Comparison of ENCODE assay signal across 8 mouse cellular contexts in genomic region chr2:169360272-169360671, GRCm38 (mm10).
DNase-seq lines count a peak whose midpoint lies in the region; ATAC-seq and TF ChIP-seq lines count a peak whose summit lies in the region.

No protein-coding gene starts in this region.

- ATAC-seq in embryonic facial prominence, embryonic 12.5 days (ENCODE audit: insufficient number of reproducible peaks, insufficient read depth, low FRiP score, low TSS enrichment), result 0 out of 2 replicates have a peak, but pooled peaks have one; percentile 64
- ATAC-seq in hindbrain, embryonic 12.5 days (ENCODE audit: low FRiP score), result no peak
- peak; percentile 64; the same call in 1 of the 2 replicates for ATAC-seq in limb, embryonic 13.5 days (ENCODE audit: low FRiP score, low read depth)
- ATAC-seq in midbrain, embryonic 15.5 days (replicated peaks), result no peak
- ATAC-seq in inflammation-experienced regulatory T-cells, adult 6 months, result no peak

- H3K4me1 ChIP-seq in kidney, adult 2 months (ENCODE audit: control insufficient read depth, insufficient read depth, low read length), result no peaks in the 10 kb centered on the region
- H3K4me1 ChIP-seq in embryonic facial prominence, embryonic 12.5 days, result no peaks in the 10 kb centered on the region; the same call in 1 of the 2 replicates
- H3K4me1 ChIP-seq in hindbrain, embryonic 12.5 days, result peaks cover 13% of the 10 kb centered on the region; the same call in 1 of the 2 replicates
- peaks cover 12% of the 10 kb centered on the region for H3K4me1 ChIP-seq in limb, embryonic 13.5 days
- H3K4me1 ChIP-seq in midbrain, embryonic 15.5 days, result no peaks in the 10 kb centered on the region; the same call in 1 of the 2 replicates
- peaks cover 3% of the 10 kb centered on the region; the same call in 1 of the 2 replicates for H3K4me1 ChIP-seq in testis, adult 2 months (ENCODE audit: control insufficient read depth, insufficient read depth, low read length)

- no peak overlapping the region for H3K4me3 ChIP-seq in kidney, adult 2 months (ENCODE audit: insufficient read depth, low read depth, low read length)
- no peak overlapping the region for H3K4me3 ChIP-seq in embryonic facial prominence, embryonic 12.5 days
- H3K4me3 ChIP-seq in hindbrain, embryonic 12.5 days, result no peak overlapping the region
- peak overlapping the region; percentile 22; the same call in 1 of the 2 replicates for H3K4me3 ChIP-seq in limb, embryonic 13.5 days
- no peak overlapping the region for H3K4me3 ChIP-seq in midbrain, embryonic 15.5 days
- H3K4me3 ChIP-seq in testis, adult 2 months (ENCODE audit: control insufficient read depth, low read depth, low read length), result peak overlapping the region; percentile 43

- no peaks in the 10 kb centered on the region for H3K36me3 ChIP-seq in kidney, adult 2 months (ENCODE audit: control insufficient read depth, insufficient read depth, low read length)
- no peaks in the 10 kb centered on the region for H3K36me3 ChIP-seq in embryonic facial prominence, embryonic 12.5 days
- no peaks in the 10 kb centered on the region for H3K36me3 ChIP-seq in hindbrain, embryonic 12.5 days
- no peaks in the 10 kb centered on the region for H3K36me3 ChIP-seq in limb, embryonic 13.5 days
- H3K36me3 ChIP-seq in midbrain, embryonic 15.5 days (replicated peaks), result no peaks in the 10 kb centered on the region
- H3K36me3 ChIP-seq in testis, adult 2 months (ENCODE audit: control insufficient read depth, insufficient read depth, low read length), result no peaks in the 10 kb centered on the region

- 18% methylated on average over 15 of the region's 15 CpGs for WGBS in kidney, adult 2 months
- WGBS in embryonic facial prominence, embryonic 12.5 days, result 18% methylated on average over 15 of the region's 15 CpGs
- 19% methylated on average over 15 of the region's 15 CpGs for WGBS in hindbrain, embryonic 12.5 days
- WGBS in limb, embryonic 13.5 days, result 13% methylated on average over 15 of the region's 15 CpGs
- WGBS in midbrain, embryonic 15.5 days, result 24% methylated on average over 15 of the region's 15 CpGs

- peak; percentile 26; the same call in 1 of the 2 replicates for TF ChIP-seq CTCF in kidney, adult 2 months (conservative IDR thresholded peaks at IDR 0.05; ENCODE audit: insufficient read depth, insufficient read length, low read depth, low read length)
- TF ChIP-seq CTCF in testis, adult 2 months (IDR thresholded peaks at IDR 0.05; ENCODE audit: control insufficient read depth, insufficient read depth, insufficient replicate concordance, low read depth, low read length), result peak; percentile 44; the same call in 1 of the 2 replicates

- no peak overlapping the region for H3K9ac ChIP-seq in embryonic facial prominence, embryonic 12.5 days
- no peak overlapping the region for H3K9ac ChIP-seq in hindbrain, embryonic 12.5 days
- no peak overlapping the region; the same call in 1 of the 2 replicates for H3K9ac ChIP-seq in limb, embryonic 13.5 days
- H3K9ac ChIP-seq in midbrain, embryonic 15.5 days, result no peak overlapping the region

- H3K27me3 ChIP-seq in kidney, adult 2 months (replicated peaks; ENCODE audit: control insufficient read depth, insufficient read depth, low read length), result no peaks in the 10 kb centered on the region
- H3K27me3 ChIP-seq in embryonic facial prominence, embryonic 12.5 days, result no peaks in the 10 kb centered on the region
- no peaks in the 10 kb centered on the region for H3K27me3 ChIP-seq in hindbrain, embryonic 12.5 days
- 0 out of 2 replicates have a peak, but pooled peaks cover 3% of the 10 kb centered on the region for H3K27me3 ChIP-seq in limb, embryonic 13.5 days
- no peaks in the 10 kb centered on the region for H3K27me3 ChIP-seq in midbrain, embryonic 15.5 days (replicated peaks)
- H3K27me3 ChIP-seq in testis, adult 2 months (ENCODE audit: control insufficient read depth, insufficient read depth, low read length), result no peaks in the 10 kb centered on the region

- no peaks in the 10 kb centered on the region for H3K9me3 ChIP-seq in embryonic facial prominence, embryonic 12.5 days
- no peaks in the 10 kb centered on the region for H3K9me3 ChIP-seq in hindbrain, embryonic 12.5 days (replicated peaks)
- H3K9me3 ChIP-seq in limb, embryonic 13.5 days, result peaks cover 7% of the 10 kb centered on the region; the same call in 1 of the 2 replicates
- no peaks in the 10 kb centered on the region for H3K9me3 ChIP-seq in midbrain, embryonic 15.5 days

- peak overlapping the region; percentile 34 for H3K4me2 ChIP-seq in embryonic facial prominence, embryonic 12.5 days (replicated peaks)
- H3K4me2 ChIP-seq in hindbrain, embryonic 12.5 days (replicated peaks), result peak overlapping the region; percentile 38
- peak overlapping the region; percentile 57 for H3K4me2 ChIP-seq in limb, embryonic 13.5 days (replicated peaks)
- peak overlapping the region; percentile 32 for H3K4me2 ChIP-seq in midbrain, embryonic 15.5 days

- no peak overlapping the region for H3K27ac ChIP-seq in kidney, adult 2 months (ENCODE audit: insufficient read depth, low read depth, low read length)
- H3K27ac ChIP-seq in embryonic facial prominence, embryonic 12.5 days, result no peak overlapping the region
- H3K27ac ChIP-seq in hindbrain, embryonic 12.5 days, result no peak overlapping the region
- H3K27ac ChIP-seq in limb, embryonic 13.5 days, result no peak overlapping the region
- no peak overlapping the region for H3K27ac ChIP-seq in midbrain, embryonic 15.5 days
- no peak overlapping the region for H3K27ac ChIP-seq in testis, adult 2 months (ENCODE audit: control insufficient read depth, insufficient read depth, low read depth, low read length)

- no peak for DNase-seq in kidney, adult 2 months
- no peak for DNase-seq in kidney, adult 9 months

- no peak for TF ChIP-seq POLR2A in kidney, adult 2 months (IDR thresholded peaks at IDR 0.05; ENCODE audit: low read depth, low read length)
- no peak for TF ChIP-seq POLR2A in testis, adult 2 months (IDR thresholded peaks at IDR 0.05; ENCODE audit: control insufficient read depth, low read depth, low read length)

Comparison
In these comparisons a context has a peak if more than half of its experiments do, and no peak if none do; other contexts are left out.
1. H3K4me3 ChIP-seq: peak in limb, embryonic 13.5 days (single experiment) and testis, adult 2 months (single experiment); none in kidney, adult 2 months (single experiment), embryonic facial prominence, embryonic 12.5 days (single experiment), hindbrain, embryonic 12.5 days (single experiment) and midbrain, embryonic 15.5 days (single experiment).
2. ATAC-seq: peak in embryonic facial prominence, embryonic 12.5 days (single experiment) and limb, embryonic 13.5 days (single experiment); none in hindbrain, embryonic 12.5 days (single experiment), midbrain, embryonic 15.5 days (single experiment) and inflammation-experienced regulatory T-cells, adult 6 months (single experiment).
3. Peak in every context shown above with its lines, with median percentiles within 50 percentile points of each other: H3K4me2 ChIP-seq.